Mouse (Mus musculus): ENCODE measurements around the gene Lrrc36.

DNA sequence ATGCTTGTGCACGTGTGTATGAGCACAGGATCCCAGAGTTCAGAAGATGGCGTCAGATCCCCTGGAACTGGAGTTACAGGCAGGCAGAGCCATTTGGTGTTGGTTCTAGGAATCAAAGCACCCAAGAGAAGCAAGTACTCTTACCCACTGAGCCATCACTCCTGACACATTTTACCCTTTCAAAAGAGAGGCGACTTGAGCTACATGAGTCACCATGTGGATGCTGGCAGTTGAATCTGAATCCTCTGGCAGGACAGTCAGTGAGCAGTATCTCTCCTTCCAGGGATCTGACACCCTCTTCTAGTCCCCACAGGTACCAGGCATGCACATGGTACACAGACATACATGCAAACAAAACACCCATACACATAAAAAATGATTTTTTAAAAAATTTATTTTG lies 74.7 kb downstream of the Lrrc36 start:
- TF ChIP-seq POLR2A (IDR thresholded peaks at IDR 0.05; ENCODE audit: low read depth, low read length): no peak
- no peak for TF ChIP-seq CTCF (IDR thresholded peaks at IDR 0.05; ENCODE audit: extremely low read depth, insufficient read length, insufficient replicate concordance, low read depth, low read length)
